Mouse (Mus musculus): ENCODE data around the gene Hist1h3e.
"Not testable (repeated sequence)": the region's sequence is repeated elsewhere in the genome, so short reads cannot be mapped to it uniquely, and the experiment has no call there.

Gene Hist1h3e

GRCm38 (mm10) chr13:23582219-23583056 lies 20.3 kb upstream of the Hist1h3e start:
- no peak for DNase-seq (ENCODE audit: low spot score)

- peak; percentile 95 for DNase-seq (ENCODE audit: low spot score)
Observed at GRCm38 (mm10) chr13:23581408-23582218, 19.4 kb upstream of the Hist1h3e start, which contains the start of gene Hist1h4d. Hist1h4d (plus strand) TSS chr13:23581598.

- DNase-seq (ENCODE audit: low spot score) = no peak
Observed at GRCm38 (mm10) chr13:23577835-23578234, 15.7 kb upstream of the Hist1h3e start.

GRCm38 (mm10) chr13:23576906-23577639 lies 14.9 kb upstream of the Hist1h3e start:
- no peak for DNase-seq (ENCODE audit: low spot score)

GRCm38 (mm10) chr13:23576351-23576881 lies 14.2 kb upstream of the Hist1h3e start:
- DNase-seq (ENCODE audit: low spot score) = no peak

- not testable (repeated sequence) for DNase-seq (ENCODE audit: low spot score)
Observed at GRCm38 (mm10) chr13:23575864-23576313, 13.7 kb upstream of the Hist1h3e start.

- peak; percentile 49 for DNase-seq (ENCODE audit: low spot score)
Observed at GRCm38 (mm10) chr13:23575271-23575851, 13.2 kb upstream of the Hist1h3e start, which contains the start of gene Hist1h3d. Hist1h3d (plus strand) TSS chr13:23575763.

GRCm38 (mm10) chr13:23574546-23575170 lies 12.5 kb upstream of the Hist1h3e start:
- DNase-seq (ENCODE audit: low spot score) = not testable (repeated sequence)

- peak; percentile 93 for DNase-seq (ENCODE audit: low spot score)
Observed at GRCm38 (mm10) chr13:23573898-23574524, 11.8 kb upstream of the Hist1h3e start, which contains the start of the genes Hist1h2bf and Hist1h2ad. Hist1h2bf (minus strand) TSS chr13:23574196. Hist1h2ad (plus strand) TSS chr13:23574381.

GRCm38 (mm10) chr13:23573034-23573897 lies 11.1 kb upstream of the Hist1h3e start:
- DNase-seq (ENCODE audit: low spot score) = peak; percentile 8

GRCm38 (mm10) chr13:23572218-23573033 lies 10.3 kb upstream of the Hist1h3e start:
- DNase-seq (ENCODE audit: low spot score) = no peak

- DNase-seq (ENCODE audit: low spot score) = not testable (repeated sequence)
Observed at GRCm38 (mm10) chr13:23571504-23572217, 9.5 kb upstream of the Hist1h3e start.

GRCm38 (mm10) chr13:23571022-23571503 lies 8.9 kb upstream of the Hist1h3e start, which contains the start of the genes Hist1h2ae and Hist1h2bg:
Hist1h2ae (minus strand) TSS chr13:23571220.
Hist1h2bg (plus strand) TSS chr13:23571396.
- DNase-seq (ENCODE audit: low spot score) = peak; percentile 64

- not testable (repeated sequence) for DNase-seq (ENCODE audit: low spot score)
Observed at GRCm38 (mm10) chr13:23570261-23571021, 8.3 kb upstream of the Hist1h3e start.

- DNase-seq (ENCODE audit: low spot score) = no peak
Observed at GRCm38 (mm10) chr13:23564482-23564881, 2.3 kb upstream of the Hist1h3e start.

GRCm38 (mm10) chr13:23562699-23563462 lies 712 bp upstream of the Hist1h3e start:
- DNase-seq (ENCODE audit: low spot score) = no peak

Measured in testis, postnatal 14 days (tissue).